Mouse (Mus musculus): ENCODE measurements around the gene Cilp. TPM values are rescaled to one million over a fixed set of nuclear protein-coding genes. Genes with fewer than 3 reads are reported as not detected.
"Not testable (repeated sequence)": the region's sequence is repeated elsewhere in the genome, so short reads cannot be mapped to it uniquely, and the experiment has no call there.

Cilp gene
- polyA plus RNA-seq, 1 experiment from 2014 or later: 1.7 TPM

DNA sequence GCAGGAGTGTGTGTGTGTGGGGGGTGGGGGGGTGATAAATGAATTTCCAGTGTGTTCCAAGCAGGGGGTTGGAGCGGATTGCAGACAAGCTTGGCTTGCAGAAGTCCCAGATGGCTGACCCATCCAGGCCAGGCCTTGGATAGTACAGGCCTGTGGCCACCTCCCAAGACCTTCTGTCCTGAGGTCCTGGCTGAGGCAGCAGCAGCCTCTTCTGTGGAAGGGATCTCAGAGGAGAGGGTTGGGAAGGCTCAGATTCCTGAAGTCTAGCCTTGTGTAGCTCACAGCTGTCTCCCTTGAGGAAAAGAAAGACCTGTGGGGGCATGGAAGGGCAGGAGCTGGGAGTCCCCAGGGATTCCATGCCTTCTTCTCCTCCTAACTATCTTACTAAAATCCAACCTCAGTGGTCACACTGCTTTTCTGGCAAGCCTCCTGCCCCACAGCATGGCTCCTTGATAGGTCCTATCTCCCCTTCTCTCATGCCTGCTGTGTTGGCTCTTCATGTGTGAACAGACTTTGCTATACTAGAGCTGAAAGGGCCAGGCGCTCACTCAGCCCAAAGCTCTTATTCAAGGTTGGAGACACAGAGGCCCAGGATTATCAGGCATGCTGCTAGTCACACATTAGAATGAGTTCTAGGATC is 3.3 kb upstream of the Cilp start:
- no peaks in the 10 kb centered on the region for H3K9me3 ChIP-seq (ENCODE audit: control insufficient read depth, low read length)
- H3K4me1 ChIP-seq (ENCODE audit: control insufficient read depth, insufficient read depth, low read length): peaks cover 7% of the 10 kb centered on the region; the same call in 1 of the 2 replicates
- no peak overlapping the region for H3K27ac ChIP-seq (ENCODE audit: low read length)
- ATAC-seq: no peak
- 84% methylated on average over 2 of the region's 2 CpGs for WGBS
- no peak overlapping the region for H3K9ac ChIP-seq (ENCODE audit: low read depth, low read length)
- no peaks in the 10 kb centered on the region for H3K27me3 ChIP-seq (replicated peaks; ENCODE audit: control insufficient read depth, insufficient read depth, low read length)
- H3K36me3 ChIP-seq (ENCODE audit: control insufficient read depth, insufficient read depth, low read length): no peaks in the 10 kb centered on the region
- no peak overlapping the region for H3K4me2 ChIP-seq (ENCODE audit: low read depth, low read length)
- no peak overlapping the region for H3K4me3 ChIP-seq (ENCODE audit: low read length)

DNA sequence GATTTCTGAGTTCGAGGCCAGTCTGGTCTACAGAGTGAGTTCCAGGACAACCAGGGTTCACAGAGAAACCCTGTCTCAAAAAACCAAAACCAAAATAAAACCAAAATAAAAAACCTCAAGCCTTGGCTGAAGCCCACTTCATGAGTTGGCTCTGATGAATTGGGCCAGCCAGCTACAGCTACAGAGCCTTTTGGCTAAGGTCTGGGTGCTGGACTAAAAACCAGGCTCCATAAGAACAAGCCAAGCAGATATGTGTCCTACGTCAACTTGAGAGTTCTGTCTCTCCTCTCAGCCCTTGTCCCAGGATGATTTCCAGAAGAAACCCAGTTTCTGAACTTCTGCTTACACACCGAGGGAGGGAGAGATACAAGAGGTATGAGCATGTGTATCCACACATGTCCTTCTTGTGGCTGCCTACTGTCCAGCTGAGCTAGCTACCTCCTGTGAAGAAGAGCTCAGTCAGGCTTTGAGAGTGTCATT is 2.3 kb upstream of the Cilp start:
- H3K9me3 ChIP-seq (ENCODE audit: control insufficient read depth, low read length): no peaks in the 10 kb centered on the region
- WGBS: 92% methylated on average over 3 of the region's 3 CpGs
- no peak overlapping the region for H3K4me3 ChIP-seq (ENCODE audit: low read length)
- ATAC-seq: no peak
- H3K4me1 ChIP-seq (ENCODE audit: control insufficient read depth, insufficient read depth, low read length): peaks cover 11% of the 10 kb centered on the region
- H3K27ac ChIP-seq (ENCODE audit: low read length): no peak overlapping the region
- H3K27me3 ChIP-seq (replicated peaks; ENCODE audit: control insufficient read depth, insufficient read depth, low read length): no peaks in the 10 kb centered on the region
- no peak overlapping the region for H3K4me2 ChIP-seq (ENCODE audit: low read depth, low read length)
- no peaks in the 10 kb centered on the region for H3K36me3 ChIP-seq (ENCODE audit: control insufficient read depth, insufficient read depth, low read length)
- no peak overlapping the region for H3K9ac ChIP-seq (ENCODE audit: low read depth, low read length)

DNA sequence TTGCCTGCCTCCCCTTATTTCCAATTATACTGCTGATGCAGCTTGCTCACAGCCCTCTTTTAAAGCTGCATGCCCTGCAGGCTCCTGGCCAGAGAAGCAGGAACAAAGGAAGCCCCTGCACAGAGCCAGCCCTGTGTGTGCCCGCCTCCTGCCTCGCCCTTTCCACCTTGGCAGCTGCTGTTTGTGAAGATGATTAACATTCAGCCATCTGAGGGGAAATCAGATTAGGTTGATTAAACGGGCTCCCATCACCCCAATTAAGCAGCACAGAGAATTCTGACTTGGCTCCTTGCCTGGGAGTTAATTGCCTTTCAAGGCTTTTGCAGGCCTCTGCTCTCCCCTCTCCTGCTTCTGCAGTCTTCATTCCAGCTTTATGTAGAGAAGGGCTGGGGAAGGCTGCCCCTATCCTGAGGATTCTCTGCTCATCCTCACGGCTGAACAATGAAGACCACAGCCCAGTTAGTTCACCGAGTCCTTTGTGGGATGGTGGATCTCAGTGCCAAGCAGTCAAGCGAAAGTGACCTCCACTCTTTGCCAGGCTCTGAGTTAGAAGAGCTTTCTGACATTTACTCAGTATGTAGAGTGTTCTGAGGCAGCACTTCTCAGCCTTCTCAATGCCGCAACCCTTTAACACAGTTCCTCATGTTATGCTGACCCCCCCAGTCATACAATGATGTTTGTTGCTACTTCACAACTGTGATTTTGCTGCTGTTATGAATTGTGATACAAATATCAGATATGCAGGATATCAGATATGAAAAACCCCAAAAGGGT is 2.9 kb downstream of the Cilp start:
- Histone ChIP-seq H3K9ac (ENCODE audit: low read depth, low read length) (no peak overlapping the region), H3K4me2 (ENCODE audit: low read depth, low read length) (no peak overlapping the region), H3K36me3 (ENCODE audit: control insufficient read depth, insufficient read depth, low read length) (no peaks in the 10 kb centered on the region), H3K4me3 (ENCODE audit: low read length) (no peak overlapping the region), H3K27ac (ENCODE audit: low read length) (peak overlapping the region; percentile 39; the same call in 1 of the 2 replicates), H3K27me3 (replicated peaks; ENCODE audit: control insufficient read depth, insufficient read depth, low read length) (no peaks in the 10 kb centered on the region), H3K9me3 (ENCODE audit: control insufficient read depth, low read length) (no peaks in the 10 kb centered on the region), H3K4me1 (ENCODE audit: control insufficient read depth, insufficient read depth, low read length) (peaks cover 12% of the 10 kb centered on the region)
- 49% methylated on average over 7 of the region's 7 CpGs for WGBS
- peak; percentile 60; the same call in 1 of the 2 replicates for ATAC-seq

DNA sequence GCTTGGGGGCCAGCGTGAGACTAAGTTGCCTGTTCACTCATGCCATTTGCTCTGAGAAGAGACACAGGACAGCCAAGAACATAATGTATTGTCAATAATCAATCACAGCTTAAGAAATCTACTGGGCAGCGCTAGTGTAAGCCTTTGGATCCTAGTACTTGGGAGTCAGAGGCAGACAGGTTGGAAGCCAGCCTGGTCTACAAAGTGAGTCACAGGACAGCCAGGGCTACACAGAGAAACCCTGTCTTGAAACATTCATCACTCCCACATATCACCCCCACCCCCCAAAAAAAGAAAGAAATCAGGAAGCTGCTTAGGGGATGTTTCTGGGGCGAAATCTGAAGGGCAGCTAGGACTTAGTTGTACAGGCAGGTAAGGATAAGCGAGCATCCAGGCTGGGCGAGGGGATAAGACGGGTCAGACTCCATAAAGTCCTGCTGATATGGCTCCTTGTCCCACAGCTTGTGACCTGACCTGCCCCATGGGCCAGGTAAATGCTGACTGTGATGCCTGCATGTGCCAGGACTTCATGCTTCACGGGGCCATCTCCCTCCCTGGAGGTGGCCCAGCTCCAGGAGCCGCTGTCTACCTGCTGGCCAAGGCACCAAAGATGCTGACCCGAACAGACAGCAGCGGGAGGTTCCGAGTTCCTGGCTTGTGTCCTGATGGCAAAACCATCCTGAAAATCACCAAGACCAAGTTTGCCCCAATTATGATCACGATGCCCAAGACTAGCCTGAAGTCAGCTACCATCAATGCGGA is 8.2 kb downstream of the Cilp start:
- H3K4me1 ChIP-seq (ENCODE audit: control insufficient read depth, insufficient read depth, low read length): no peaks in the 10 kb centered on the region
- no peak overlapping the region for H3K4me3 ChIP-seq (ENCODE audit: low read length)
- no peaks in the 10 kb centered on the region for H3K36me3 ChIP-seq (ENCODE audit: control insufficient read depth, insufficient read depth, low read length)
- no peak overlapping the region for H3K9ac ChIP-seq (ENCODE audit: low read depth, low read length)
- 85% methylated on average over 13 of the region's 13 CpGs for WGBS
- no peaks in the 10 kb centered on the region for H3K27me3 ChIP-seq (replicated peaks; ENCODE audit: control insufficient read depth, insufficient read depth, low read length)
- no peak for ATAC-seq
- H3K4me2 ChIP-seq (ENCODE audit: low read depth, low read length): no peak overlapping the region
- no peak overlapping the region for H3K27ac ChIP-seq (ENCODE audit: low read length)
- H3K9me3 ChIP-seq (ENCODE audit: control insufficient read depth, low read length): no peaks in the 10 kb centered on the region

DNA sequence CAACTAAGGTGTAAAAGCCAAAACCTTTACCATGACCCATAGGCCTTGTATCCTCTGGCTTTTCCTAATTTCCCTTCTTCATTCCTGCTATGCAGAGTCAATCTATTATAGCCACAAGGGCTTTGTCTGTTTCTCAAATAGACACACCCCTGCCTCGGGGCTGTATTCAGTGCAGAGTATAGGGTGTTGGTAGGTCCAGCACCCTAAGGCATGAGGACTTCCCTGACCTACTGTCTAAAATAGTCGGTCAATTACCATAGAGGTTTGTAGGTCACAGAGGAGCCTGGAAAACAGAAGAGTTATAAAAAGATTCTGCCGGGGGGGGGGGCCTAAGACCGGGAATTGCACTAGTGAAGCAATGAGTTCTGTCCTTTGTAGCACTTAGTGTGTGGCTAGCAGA is 8.9 kb downstream of the Cilp start:
- Histone ChIP-seq H3K36me3 (ENCODE audit: control insufficient read depth, insufficient read depth, low read length) (no peaks in the 10 kb centered on the region), H3K27ac (ENCODE audit: low read length) (no peak overlapping the region), H3K9me3 (ENCODE audit: control insufficient read depth, low read length) (no peaks in the 10 kb centered on the region), H3K9ac (ENCODE audit: low read depth, low read length) (no peak overlapping the region), H3K27me3 (replicated peaks; ENCODE audit: control insufficient read depth, insufficient read depth, low read length) (no peaks in the 10 kb centered on the region), H3K4me2 (ENCODE audit: low read depth, low read length) (no peak overlapping the region), H3K4me3 (ENCODE audit: low read length) (no peak overlapping the region), H3K4me1 (ENCODE audit: control insufficient read depth, insufficient read depth, low read length) (no peaks in the 10 kb centered on the region)
- 77% methylated on average over 4 of the region's 4 CpGs for WGBS
- no peak for ATAC-seq

DNA sequence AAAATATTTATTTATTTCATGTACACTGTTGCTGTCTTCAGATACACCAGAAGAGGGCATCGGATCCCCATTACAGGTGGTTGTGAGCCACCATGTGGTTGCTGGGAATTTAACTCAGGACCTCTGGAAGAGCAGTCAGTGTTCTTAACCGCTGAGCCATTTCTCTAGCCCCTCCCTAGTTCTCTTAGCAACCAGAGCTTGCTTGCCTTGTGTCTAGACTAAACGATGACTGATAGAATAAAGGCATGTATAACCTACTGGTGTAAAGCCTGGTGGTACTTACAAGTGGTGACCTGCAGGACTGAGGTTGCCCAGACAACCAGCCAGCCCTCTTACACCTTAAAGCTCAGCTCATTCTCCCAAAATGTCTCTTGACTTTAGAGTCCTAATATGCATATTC is 9.9 kb downstream of the Cilp start:
- not testable (repeated sequence) for H3K9ac ChIP-seq (ENCODE audit: low read depth, low read length); H3K27me3 ChIP-seq (replicated peaks; ENCODE audit: control insufficient read depth, insufficient read depth, low read length); H3K4me3 ChIP-seq (ENCODE audit: low read length); H3K27ac ChIP-seq (ENCODE audit: low read length); ATAC-seq; H3K36me3 ChIP-seq (ENCODE audit: control insufficient read depth, insufficient read depth, low read length); H3K4me1 ChIP-seq (ENCODE audit: control insufficient read depth, insufficient read depth, low read length); H3K4me2 ChIP-seq (ENCODE audit: low read depth, low read length); H3K9me3 ChIP-seq (ENCODE audit: control insufficient read depth, low read length)
- WGBS: 75% methylated on average over 3 of the region's 3 CpGs

DNA sequence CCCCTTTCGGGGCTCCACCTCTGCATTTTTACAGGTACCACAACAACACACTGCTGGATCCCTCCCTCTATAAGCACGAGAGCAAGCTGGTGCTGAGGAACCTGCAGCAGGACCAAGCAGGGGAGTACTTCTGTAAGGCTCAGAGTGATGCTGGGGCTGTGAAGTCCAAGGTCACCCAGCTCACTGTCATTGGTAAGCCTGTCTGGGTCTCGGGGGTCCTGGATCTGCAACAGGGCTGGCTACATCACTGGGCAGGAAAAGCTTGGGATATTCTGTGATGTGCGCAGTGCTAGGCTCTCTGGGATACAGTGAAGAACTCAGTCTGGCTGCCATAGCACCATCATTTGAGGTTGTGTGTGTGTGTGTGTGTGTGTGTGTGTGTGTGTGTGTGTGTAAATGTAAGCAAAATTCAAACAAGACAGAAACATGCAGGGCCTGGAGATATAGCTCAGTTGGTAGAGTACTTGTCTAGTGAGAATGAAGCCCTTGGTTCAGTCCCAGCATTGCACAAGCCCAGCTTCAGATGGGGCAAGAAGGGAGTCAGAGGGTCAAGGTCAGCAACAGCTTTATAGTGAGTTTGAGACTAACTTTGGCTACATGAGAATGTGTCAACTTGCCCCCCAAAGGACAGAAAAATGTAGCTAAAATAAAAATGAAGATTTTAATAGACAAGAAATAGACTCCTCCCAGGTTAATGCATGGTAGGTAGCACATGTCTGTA is 11.0 kb downstream of the Cilp start:
- no peak overlapping the region for H3K9ac ChIP-seq (ENCODE audit: low read depth, low read length)
- no peak for ATAC-seq
- no peak overlapping the region for H3K4me2 ChIP-seq (ENCODE audit: low read depth, low read length)
- H3K36me3 ChIP-seq (ENCODE audit: control insufficient read depth, insufficient read depth, low read length): no peaks in the 10 kb centered on the region
- WGBS: 81% methylated on average over 4 of the region's 4 CpGs
- no peaks in the 10 kb centered on the region for H3K27me3 ChIP-seq (replicated peaks; ENCODE audit: control insufficient read depth, insufficient read depth, low read length)
- no peak overlapping the region for H3K4me3 ChIP-seq (ENCODE audit: low read length)
- no peaks in the 10 kb centered on the region for H3K4me1 ChIP-seq (ENCODE audit: control insufficient read depth, insufficient read depth, low read length)
- H3K27ac ChIP-seq (ENCODE audit: low read length): no peak overlapping the region
- no peaks in the 10 kb centered on the region for H3K9me3 ChIP-seq (ENCODE audit: control insufficient read depth, low read length)

DNA sequence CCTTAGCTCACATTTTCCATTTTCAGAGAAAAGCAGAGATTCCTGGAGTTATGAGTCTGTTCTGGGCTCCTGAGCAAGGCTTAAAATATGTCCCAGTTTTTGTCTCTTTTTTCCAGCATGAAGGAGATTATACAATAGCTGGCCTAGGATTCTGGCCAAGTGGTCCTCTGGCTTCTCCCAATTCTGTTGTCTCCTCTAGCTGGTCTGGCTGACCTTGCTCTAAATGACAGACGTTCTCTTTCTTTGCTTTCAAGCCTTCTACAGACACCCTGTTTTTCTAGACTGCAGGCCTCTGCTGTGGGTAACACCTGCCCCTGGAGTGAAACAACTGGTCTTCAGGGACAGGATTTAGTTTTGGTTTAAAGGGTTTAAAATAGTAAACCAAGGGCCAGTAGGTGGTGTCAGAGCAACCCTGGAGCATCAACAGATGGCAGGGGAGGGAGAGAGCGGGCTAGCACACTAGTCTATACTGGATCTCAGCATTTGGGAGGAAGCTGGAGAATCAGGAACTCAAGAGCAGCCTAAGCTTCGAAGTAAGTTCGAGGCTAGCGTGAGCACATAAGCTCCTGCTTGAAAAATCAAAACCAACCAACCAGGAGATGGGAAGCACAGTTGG is 16.7 kb downstream of the Cilp start:
- WGBS: 74% methylated on average over 5 of the region's 5 CpGs

More for the DNA sequence above, 16.7 kb downstream of the Cilp start:
- Histone ChIP-seq H3K4me1 (ENCODE audit: control insufficient read depth, insufficient read depth, low read length) (no peaks in the 10 kb centered on the region), H3K9me3 (ENCODE audit: control insufficient read depth, low read length) (no peaks in the 10 kb centered on the region), H3K4me2 (ENCODE audit: low read depth, low read length) (no peak overlapping the region), H3K27ac (ENCODE audit: low read length) (no peak overlapping the region), H3K9ac (ENCODE audit: low read depth, low read length) (no peak overlapping the region), H3K27me3 (replicated peaks; ENCODE audit: control insufficient read depth, insufficient read depth, low read length) (no peaks in the 10 kb centered on the region), H3K36me3 (ENCODE audit: control insufficient read depth, insufficient read depth, low read length) (no peaks in the 10 kb centered on the region), H3K4me3 (ENCODE audit: low read length) (no peak overlapping the region)
- no peak for ATAC-seq

All from intestine, embryonic 16.5 days (tissue).